Mouse (Mus musculus) stomach, postnatal 0 days (tissue): ENCODE results near the gene Prss41.

ENCODE experiments used
- CTCF ChIP-seq: IDR thresholded peaks from 2 replicates; pipeline ENCODE4 v1.5.1; 2016; ENCODE audit warnings: antibody characterized with exemption, low read depth, mild to moderate bottlenecking, moderate library complexity
- EP300 ChIP-seq: optimal IDR thresholded peaks from 2 replicates; pipeline ENCODE3; 2016; ENCODE audit warnings: antibody characterized with exemption

DNA sequence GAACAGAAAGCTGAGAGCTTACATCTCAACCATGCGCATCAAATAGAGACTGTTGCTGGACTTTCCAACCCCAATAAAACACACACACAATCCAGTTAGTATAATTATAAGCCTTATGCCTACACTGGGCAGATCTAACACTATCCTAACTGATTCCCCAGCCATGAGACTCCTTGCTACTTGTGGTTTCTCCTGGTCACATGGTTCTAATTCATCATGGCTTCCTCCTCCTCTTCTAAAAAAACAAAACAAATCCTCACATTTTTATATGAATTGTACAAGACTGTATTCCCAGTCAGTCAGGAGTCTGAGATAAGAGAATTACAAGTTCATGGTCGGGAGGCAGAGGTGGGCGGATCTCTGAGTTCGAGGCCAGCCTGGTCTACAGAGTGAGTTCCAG is 55.0 kb downstream of the Prss41 start:
- no peak for TF ChIP-seq CTCF
- no peak for TF ChIP-seq EP300
